Mouse (Mus musculus) CH12.LX (cell line): ENCODE measurements around the gene Ints1. TPM values are rescaled to one million over a fixed set of nuclear protein-coding genes. Genes with fewer than 3 reads are reported as not detected.

ENCODE experiments used
- DNase-seq: peaks from one replicate; pipeline ENCODE4 v3.0.0-alpha.2; 2013; ENCODE audit errors: extremely low read depth
- H3K27ac ChIP-seq: 2 replicates; pipeline ENCODE4 v1.5.1; 2012; ENCODE audit warnings: low read depth, mild to moderate bottlenecking, control low read depth, moderate library complexity; ENCODE audit not compliant: insufficient read depth
- H3K27me3 ChIP-seq: replicated peaks from 2 replicates; pipeline ENCODE3; 2012; ENCODE audit warnings: inconsistent platforms
- H3K36me3 ChIP-seq, 2 experiments: replicated peaks in 1 of 2; 2 replicates each; pipeline versions ENCODE3 to v1.6.1; 2012; ENCODE audit warnings: inconsistent platforms in 1 of 2, low read length in 1 of 2, mild to moderate bottlenecking in 1 of 2, mixed read lengths in 1 of 2, moderate library complexity in 1 of 2; ENCODE audit not compliant: control insufficient read depth in 1 of 2, insufficient read depth in 1 of 2
- H3K4me1 ChIP-seq, 2 experiments: 2 replicates each; pipeline ENCODE4 v1.6.1; 2012; ENCODE audit warnings: inconsistent platforms in 1 of 2, moderate library complexity in 1 of 2; ENCODE audit not compliant: insufficient read depth in 2 of 2, control insufficient read depth in 1 of 2
- H3K4me2 ChIP-seq: 2 replicates; pipeline ENCODE4 v1.6.1; 2012; ENCODE audit warnings: low read depth, mild to moderate bottlenecking, control low read depth; ENCODE audit not compliant: poor library complexity, insufficient read depth, severe bottlenecking
- H3K4me3 ChIP-seq, 3 experiments: fragments of 150-350 bp in 1 of 3; sonication (generic) in 1 of 3; replicated peaks in 1 of 3; 2 replicates each; pipeline versions ENCODE3 to v1.5.1; 2011 to 2012; ENCODE audit warnings: low read depth in 2 of 3, low read length in 2 of 3, mild to moderate bottlenecking in 2 of 3, moderate library complexity in 2 of 3, control low read depth in 1 of 3, improper control_type of control experiment in 1 of 3, inconsistent platforms in 1 of 3, mixed read lengths in 1 of 3; ENCODE audit not compliant: poor library complexity in 1 of 3
- H3K79me2 ChIP-seq: replicated peaks from 2 replicates; pipeline ENCODE4 v1.6.1; 2012; ENCODE audit warnings: mild to moderate bottlenecking, moderate library complexity; ENCODE audit not compliant: control insufficient read depth, poor library complexity, insufficient read depth, severe bottlenecking; ENCODE audit errors: extremely low read depth
- H3K9ac ChIP-seq: 2 replicates; pipeline ENCODE4 v1.6.1; 2012; ENCODE audit warnings: low read depth, mild to moderate bottlenecking, control low read depth, moderate library complexity; ENCODE audit not compliant: insufficient read depth
- H3K9me3 ChIP-seq: replicated peaks from 2 replicates; pipeline ENCODE3; 2012; ENCODE audit warnings: low read length, inconsistent platforms, mixed read lengths
- CHD1 ChIP-seq: IDR thresholded peaks from 2 replicates; pipeline ENCODE4 v1.6.1; 2012; ENCODE audit warnings: low read depth, low read length, improper control_type of control experiment, inconsistent platforms
- ELF1 ChIP-seq: IDR thresholded peaks from 2 replicates; pipeline ENCODE4 v1.6.1; 2014; ENCODE audit warnings: low read depth, mild to moderate bottlenecking, inconsistent platforms, low read length, improper control_type of control experiment
- ETS1 ChIP-seq: conservative IDR thresholded peaks from 2 replicates; pipeline ENCODE4 v1.6.1; 2012; ENCODE audit warnings: low read depth, mild to moderate bottlenecking, inconsistent platforms, low read length, improper control_type of control experiment, moderate library complexity
- GABPA ChIP-seq: IDR thresholded peaks from 2 replicates; pipeline ENCODE4 v1.6.1; 2012; ENCODE audit warnings: low read depth, low read length, improper control_type of control experiment, inconsistent platforms; ENCODE audit not compliant: insufficient replicate concordance
- HCFC1 ChIP-seq: IDR thresholded peaks from 2 replicates; pipeline ENCODE4 v1.6.1; 2012; ENCODE audit warnings: low read depth, mild to moderate bottlenecking, inconsistent platforms, low read length, improper control_type of control experiment
- JUN ChIP-seq: IDR thresholded peaks from 2 replicates; pipeline ENCODE4 v1.6.1; 2011; ENCODE audit warnings: low read depth, mild to moderate bottlenecking, low read length, improper control_type of control experiment, moderate library complexity; ENCODE audit not compliant: insufficient read depth
- JUND ChIP-seq: conservative IDR thresholded peaks from 2 replicates; pipeline ENCODE4 v1.6.1; 2011; ENCODE audit warnings: low read depth, low read length, improper control_type of control experiment
- MAX ChIP-seq: IDR thresholded peaks from 2 replicates; pipeline ENCODE4 v1.6.1; 2011; ENCODE audit warnings: low read length, improper control_type of control experiment
- MEF2A ChIP-seq: IDR thresholded peaks from 2 replicates; pipeline ENCODE4 v1.6.1; 2014; ENCODE audit warnings: low read depth, mild to moderate bottlenecking, inconsistent platforms, low read length, improper control_type of control experiment, borderline replicate concordance
- NELFE ChIP-seq: IDR thresholded peaks from 2 replicates; pipeline ENCODE4 v1.6.1; 2011; ENCODE audit warnings: low read depth, low read length, improper control_type of control experiment
- NRF1 ChIP-seq: IDR thresholded peaks from 2 replicates; pipeline ENCODE4 v1.6.1; 2014; ENCODE audit warnings: low read depth, mild to moderate bottlenecking, inconsistent platforms, low read length, improper control_type of control experiment, moderate library complexity
- RAD21 ChIP-seq: IDR thresholded peaks from 2 replicates; pipeline ENCODE4 v1.6.1; 2011; ENCODE audit warnings: low read depth, mild to moderate bottlenecking, low read length, improper control_type of control experiment, moderate library complexity
- SIN3A ChIP-seq: IDR thresholded peaks from 2 replicates; pipeline ENCODE4 v1.6.1; 2012; ENCODE audit warnings: low read length, improper control_type of control experiment, inconsistent platforms
- SMC3 ChIP-seq: IDR thresholded peaks from 2 replicates; pipeline ENCODE4 v1.6.1; 2011; ENCODE audit warnings: low read depth, low read length, improper control_type of control experiment
- TBP ChIP-seq: conservative IDR thresholded peaks from 2 replicates; pipeline ENCODE4 v1.6.1; 2011; ENCODE audit warnings: low read depth, low read length, improper control_type of control experiment
- USF2 ChIP-seq: conservative IDR thresholded peaks from 2 replicates; pipeline ENCODE4 v1.6.1; 2011; ENCODE audit warnings: low read depth, low read length, improper control_type of control experiment
- ZC3H11A ChIP-seq: IDR thresholded peaks from 2 replicates; pipeline ENCODE4 v1.6.1; 2012; ENCODE audit warnings: low read depth, mild to moderate bottlenecking, inconsistent platforms, low read length, improper control_type of control experiment
- ZMIZ1 ChIP-seq: IDR thresholded peaks from 2 replicates; pipeline ENCODE4 v1.6.1; 2012; ENCODE audit warnings: low read depth, mild to moderate bottlenecking, inconsistent platforms, low read length, improper control_type of control experiment
- ZNF384 ChIP-seq: IDR thresholded peaks from 2 replicates; pipeline ENCODE4 v1.6.1; 2012; ENCODE audit warnings: low read depth, low read length, improper control_type of control experiment, inconsistent platforms
- dilution Hi-C: fragments of 300-500 bp; cut with MboI; formaldehyde crosslinking; loops from 2 replicates; pipeline ENCODE4 v1.14.3; 2020; ENCODE audit warnings: low sequenced_read_pairs; ENCODE audit not compliant: extremely low pct_unique_long_range_greater_than_20kb, extremely low pct_ligation_motif_present
- in situ Hi-C: fragments of 300-500 bp; cut with MboI; formaldehyde crosslinking; loops from 3 replicates; pipeline ENCODE4 v1.14.3; 2019; ENCODE audit warnings: low sequenced_read_pairs, low pct_ligation_motif_present, low pct_unique_long_range_greater_than_20kb, mixed read lengths
- polyA plus RNA-seq: library from polyadenylated mRNA; unstranded; fragments of >175 nt; gene quantifications from 2 replicates; pipeline ENCODE4 v1.2.1, GENCODE M21; 2012; ENCODE audit warnings: low read depth; ENCODE audit not compliant: insufficient read length
- total RNA-seq, 2 experiments: library from RNA; depleted of rRNA; stranded (reverse); fragments of 300-350 nt in 1 of 2; fragments of >200 nt in 1 of 2; gene quantifications; 2 replicates each; pipeline ENCODE4 v1.2.3; 2012 to 2014

The Ints1 gene
- total and polyA plus RNA-seq, 3 experiments, result 19.8 to 88.2 (median 72.1) TPM

DNA sequence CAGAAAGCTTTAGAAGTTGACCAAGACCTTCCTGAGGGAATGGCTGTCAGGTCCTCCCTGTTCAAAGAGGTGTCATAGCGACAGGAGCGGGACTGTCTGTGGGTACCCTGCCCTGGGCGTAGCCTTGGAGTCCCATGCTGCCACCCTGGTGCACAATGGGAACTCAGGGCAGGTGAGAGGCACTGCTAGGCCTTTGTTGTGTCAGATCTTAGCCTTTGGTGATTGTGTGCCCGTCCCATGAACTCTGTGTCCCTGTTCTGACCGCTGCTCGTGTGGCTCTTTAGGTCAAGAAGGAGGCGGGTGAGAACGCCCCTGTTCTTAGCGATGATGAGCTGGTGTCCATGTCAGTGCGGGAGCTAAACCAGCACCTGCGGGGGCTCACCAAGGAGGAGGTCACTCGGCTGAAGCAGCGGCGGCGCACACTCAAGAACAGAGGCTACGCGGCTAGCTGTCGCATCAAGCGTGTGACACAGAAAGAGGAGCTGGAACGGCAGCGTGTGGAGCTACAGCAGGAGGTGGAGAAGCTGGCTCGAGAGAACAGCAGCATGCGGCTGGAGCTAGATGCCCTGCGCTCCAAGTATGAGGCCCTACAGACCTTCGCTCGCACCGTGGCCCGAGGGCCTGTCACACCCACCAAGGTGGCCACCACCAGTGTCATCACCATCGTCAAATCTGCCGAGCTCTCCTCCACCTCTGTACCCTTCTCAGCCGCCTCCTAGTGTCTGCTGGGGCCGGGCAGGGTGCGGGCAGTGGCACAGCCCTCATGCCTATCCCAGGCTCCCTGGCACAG, 24.5 kb upstream of the Ints1 start:
- in situ Hi-C loops (no loop called here), dilution Hi-C loops (no loop called here)
- TF ChIP-seq NELFE (no peak), USF2 (no peak), HCFC1 (no peak), RAD21 (no peak), SIN3A (no peak), CHD1 (no peak), SMC3 (no peak), TBP (no peak), MAX (no peak), MEF2A (no peak), ETS1 (no peak), ZNF384 (no peak), ZMIZ1 (no peak), GABPA (no peak), JUN (no peak)
- Histone ChIP-seq H3K4me2 (no peak overlapping the region), H3K36me3 (peaks cover 32 to 77% of the 10 kb centered on the region in 2 experiments), H3K4me1 (peaks cover 2 to 13% of the 10 kb centered on the region in 2 experiments), H3K27ac (no peak overlapping the region), H3K79me2 (peaks cover 22% of the 10 kb centered on the region), H3K9ac (no peak overlapping the region), H3K27me3 (no peaks in the 10 kb centered on the region), H3K9me3 (no peaks in the 10 kb centered on the region), H3K4me3 (no peak overlapping the region)
- no peak for DNase-seq

GRCm38 (mm10) chr5:139799041-139799440, 23.6 kb upstream of the Ints1 start:
- no peak overlapping the region for H3K4me2 ChIP-seq
- H3K9me3 ChIP-seq, result no peaks in the 10 kb centered on the region
- H3K9ac ChIP-seq, result no peak overlapping the region
- in situ Hi-C loops, result no loop called here
- H3K79me2 ChIP-seq, result peaks cover 29% of the 10 kb centered on the region
- no peak overlapping the region for H3K4me3 ChIP-seq
- dilution Hi-C loops, result no loop called here
- no peak for DNase-seq
- peaks cover 32 to 85% of the 10 kb centered on the region in 2 experiments for H3K36me3 ChIP-seq
- H3K4me1 ChIP-seq, result peaks cover 10 to 23% of the 10 kb centered on the region in 2 experiments
- H3K27me3 ChIP-seq, result no peaks in the 10 kb centered on the region
- no peak overlapping the region for H3K27ac ChIP-seq
- no peak for TF ChIP-seq NRF1
- TF ChIP-seq ZMIZ1, result no peak
- TF ChIP-seq ELF1, result no peak
- TF ChIP-seq ZC3H11A, result no peak
- TF ChIP-seq USF2, result no peak
- TF ChIP-seq NELFE, result no peak
- no peak for TF ChIP-seq JUND
